Comparison of ENCODE assay signal across 8 mouse cellular contexts in the genomic region with DNA sequence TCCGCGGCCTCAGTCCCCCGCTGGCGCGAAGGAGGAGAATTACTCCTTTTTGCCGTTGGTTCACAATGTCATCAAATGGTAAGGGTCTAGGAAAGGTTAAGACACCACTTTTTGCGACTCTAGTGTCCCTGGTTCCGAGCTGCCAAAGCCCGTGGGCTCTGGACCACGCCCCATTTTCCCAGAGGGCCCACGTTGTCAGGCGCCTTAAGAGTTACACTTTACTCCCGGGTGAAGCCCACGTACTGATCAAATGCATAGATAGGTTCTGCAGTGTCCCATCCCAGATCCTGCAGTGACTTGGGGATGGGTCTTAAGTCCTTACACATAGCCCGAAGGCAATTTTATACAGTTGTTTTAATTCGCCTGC. TPM values are rescaled to one million over a fixed set of nuclear protein-coding genes. Genes with fewer than 3 reads are reported as not detected.
DNase-seq lines count a peak whose midpoint lies in the region; ATAC-seq and TF ChIP-seq lines count a peak whose summit lies in the region.

No protein-coding gene starts in this region.

- TF ChIP-seq POLR2A in bone marrow, adult 2 months (IDR thresholded peaks at IDR 0.05; ENCODE audit: borderline replicate concordance, control insufficient read depth, low read depth, low read length) = no peak

- H3K9me3 ChIP-seq in hindbrain, embryonic 10.5 days = no peaks in the 10 kb centered on the region

- H3K4me1 ChIP-seq in bone marrow, adult 2 months (ENCODE audit: control insufficient read depth, insufficient read depth, low read length) = no peaks in the 10 kb centered on the region
- H3K4me1 ChIP-seq in hindbrain, embryonic 10.5 days (replicated peaks) = peaks cover 21% of the 10 kb centered on the region

- no peaks in the 10 kb centered on the region for H3K27me3 ChIP-seq in hindbrain, embryonic 10.5 days (ENCODE audit: insufficient read depth, poor library complexity, severe bottlenecking)

- no peak for ATAC-seq in granulocyte monocyte progenitor cell, adult 5-6 weeks (replicated peaks; ENCODE audit: poor library complexity, severe bottlenecking)

- peak overlapping the region; percentile 99 for H3K4me3 ChIP-seq in layer of hippocampus, adult 2 months
- peak overlapping the region; percentile 91 for H3K4me3 ChIP-seq in bone marrow, adult 2 months (replicated peaks; ENCODE audit: control insufficient read depth, low read depth, low read length)
- H3K4me3 ChIP-seq in hindbrain, embryonic 10.5 days = peak overlapping the region; percentile 98
- peak overlapping the region; percentile 86 for H3K4me3 ChIP-seq in macrophage (ENCODE audit: inconsistent target)

- H3K36me3 ChIP-seq in hindbrain, embryonic 10.5 days = peaks cover 8% of the 10 kb centered on the region; the same call in 1 of the 2 replicates
- H3K36me3 ChIP-seq in macrophage (ENCODE audit: inconsistent target) = no peaks in the 10 kb centered on the region

- no peak for TF ChIP-seq CTCF in layer of hippocampus, adult 2 months (conservative IDR thresholded peaks at IDR 0.05)
- TF ChIP-seq CTCF in bone marrow, adult 2 months (IDR thresholded peaks at IDR 0.05; ENCODE audit: control insufficient read depth, insufficient read depth, low read length) = no peak

- H3K27ac ChIP-seq in layer of hippocampus, adult 2 months = peak overlapping the region; percentile 95
- peak overlapping the region; percentile 68 for H3K27ac ChIP-seq in bone marrow, adult 2 months (ENCODE audit: control insufficient read depth, insufficient read depth, low read depth, low read length, poor library complexity)
- H3K27ac ChIP-seq in hindbrain, embryonic 10.5 days = peak overlapping the region; percentile 98
- H3K27ac ChIP-seq in macrophage = peak overlapping the region; percentile 27; the same call in 1 of the 2 replicates

- no peak for DNase-seq in layer of hippocampus, adult 2 months (ENCODE audit: low spot score in 2 of 2)
- no peak for DNase-seq in layer of hippocampus, adult 9-10 months (ENCODE audit: low spot score)
- DNase-seq in hindbrain, embryonic 10.5 days (ENCODE audit: low spot score) = no peak
- no peak for DNase-seq in adrenal gland, postnatal 36 days
- no peak for DNase-seq in thymus, postnatal 14 days

- 3% methylated on average over 16 of the region's 16 CpGs for WGBS in bone marrow, adult 2 months
- WGBS in hindbrain, embryonic 10.5 days = 3% methylated on average over 16 of the region's 16 CpGs
- 2% methylated on average over 16 of the region's 16 CpGs for WGBS in macrophage (ENCODE audit: missing documents)

- peaks cover 51% of the 10 kb centered on the region for H3K79me2 ChIP-seq in macrophage (ENCODE audit: inconsistent target)

RNA-seq across cellular contexts. Expression of a gene that starts 0.4 kb away (rescaled TPM):
- total RNA-seq in layer of hippocampus, adult 2 months (2021) = 10 to 100 TPM; 36.8 to 40.5 TPM
- polyA plus RNA-seq in bone marrow, adult 2 months (2011; ENCODE audit: insufficient read depth, insufficient read length, low replicate concordance, missing spikeins) = 8.4 and 10.2 TPM in 2 replicates
- polyA plus RNA-seq in hindbrain, embryonic 10.5 days (2016; fragmentation: Nextera tagmentation; extraction: Ambion mirVana) = 53.3 and 55.4 TPM in 2 replicates
- 1 to 10 TPM in 24 of 26 experiments, under 1 TPM in 2; 0.66 to 8.9 (median 3.3) TPM for total RNA-seq in macrophage (2018; cell fraction: chromatin; rRNA removed)
- total RNA-seq in macrophage (2018; cell fraction: cytosol; rRNA removed) = 10 to 100 TPM; 12.0 to 20.9 (median 16.8) TPM
- 10 to 100 TPM in 6 of 26 experiments, 1 to 10 TPM in 20; 1.6 to 12.5 (median 5.3) TPM for total RNA-seq in macrophage (2018; cell fraction: nucleus; rRNA removed)
- polyA plus RNA-seq in macrophage (2018) = 9.6 to 21.8 TPM (median 14.7 TPM) in 3 replicates
- 19.1 and 20.8 TPM in 2 replicates for total RNA-seq in granulocyte monocyte progenitor cell, adult 5-6 weeks (2014; fragmentation: Nextera tagmentation)
- total RNA-seq in granulocyte monocyte progenitor cell, adult 5-6 weeks (2017) = 18.6 and 28.3 TPM in 2 replicates
- total RNA-seq in adrenal gland, postnatal 36 days (2021) = 10 to 100 TPM; 28.8 to 33.1 TPM

RNA-seq across cellular contexts. Expression of a gene that starts 16.4 kb away (rescaled TPM):
- total RNA-seq in layer of hippocampus, adult 2 months (2021) = 10 to 100 TPM; 55.7 to 61.0 TPM
- 2.5 TPM in 1 of 2 replicates, not detected in the other for polyA plus RNA-seq in bone marrow, adult 2 months (2011; ENCODE audit: insufficient read depth, insufficient read length, low replicate concordance, missing spikeins)
- polyA plus RNA-seq in hindbrain, embryonic 10.5 days (2016; fragmentation: Nextera tagmentation; extraction: Ambion mirVana) = 1.6 and 2.9 TPM in 2 replicates
- total RNA-seq in macrophage (2018; cell fraction: chromatin; rRNA removed) = not detected
- under 1 TPM in 3 of 26 experiments, not detected in 23; 0.05 to 0.13 (median 0.06) TPM for total RNA-seq in macrophage (2018; cell fraction: cytosol; rRNA removed)
- total RNA-seq in macrophage (2018; cell fraction: nucleus; rRNA removed) = not detected
- polyA plus RNA-seq in macrophage (2018) = 0.09 TPM in 1 of 3 replicates, not detected in the others
- not detected in 2 replicates for total RNA-seq in granulocyte monocyte progenitor cell, adult 5-6 weeks (2014; fragmentation: Nextera tagmentation)
- 0.72 and 1.1 TPM in 2 replicates for total RNA-seq in granulocyte monocyte progenitor cell, adult 5-6 weeks (2017)
- total RNA-seq in adrenal gland, postnatal 36 days (2021) = 10 to 100 TPM; 29.1 to 43.5 TPM

Comparison
In these comparisons a context has a peak if more than half of its experiments do, and no peak if none do; other contexts are left out.
1. H3K27ac ChIP-seq: peak in every context shown above with its lines; median percentile 98 in hindbrain, embryonic 10.5 days; 95 in layer of hippocampus, adult 2 months; 68 in bone marrow, adult 2 months; 27 in macrophage.
2. RNA of a gene that starts 16.4 kb away (total RNA-seq): 55.7 to 61.0 TPM in layer of hippocampus, adult 2 months and 29.1 to 43.5 TPM in adrenal gland, postnatal 36 days; 0.72 to 1.1 TPM in granulocyte monocyte progenitor cell, adult 5-6 weeks; every median in the first group is over 10 times any median in the second.
3. Peak in every context shown above with its lines, with median percentiles within 50 percentile points of each other: H3K4me3 ChIP-seq.